Mouse (Mus musculus) stomach, postnatal 0 days (tissue): ENCODE results near the gene Anxa5.

Experiments
- CTCF ChIP-seq: IDR thresholded peaks from 2 replicates; pipeline ENCODE4 v1.5.1; 2016; ENCODE audit warnings: antibody characterized with exemption, low read depth, mild to moderate bottlenecking, moderate library complexity
- EP300 ChIP-seq: optimal IDR thresholded peaks from 2 replicates; pipeline ENCODE3; 2016; ENCODE audit warnings: antibody characterized with exemption

- TF ChIP-seq CTCF (no peak), EP300 (no peak)
Observed at GRCm38 (mm10) chr3:36501546-36501945, 25.9 kb upstream of the Anxa5 start.
